Mouse (Mus musculus) embryonic facial prominence, embryonic 12.5 days (tissue): Measurements from ENCODE around the gene Gfy. TPM values are rescaled to one million over a fixed set of nuclear protein-coding genes. Genes with fewer than 3 reads are reported as not detected.
"Not testable (repeated sequence)": the region's sequence is repeated elsewhere in the genome, so short reads cannot be mapped to it uniquely, and the experiment has no call there.

Experiments used
- ATAC-seq: fragments of 200-750 bp; cut with Nextera tagmentation; 2 replicates; pipeline ENCODE4 v1.8.0; 2017; ENCODE audit not compliant: insufficient number of reproducible peaks, insufficient read depth, low FRiP score, low TSS enrichment
- H3K27ac ChIP-seq: fragments of 300-500 bp; sonication (generic); 2 replicates; pipeline ENCODE4 v1.5.1; 2016; ENCODE audit warnings: mild to moderate bottlenecking
- H3K27me3 ChIP-seq: fragments of 300-500 bp; sonication (generic); 2 replicates; pipeline ENCODE4 v1.6.1; 2016; ENCODE audit warnings: mild to moderate bottlenecking, moderate library complexity
- H3K36me3 ChIP-seq: fragments of 300-500 bp; sonication (generic); 2 replicates; pipeline ENCODE4 v1.6.1; 2016; ENCODE audit warnings: mild to moderate bottlenecking
- H3K4me1 ChIP-seq: fragments of 300-500 bp; sonication (generic); 2 replicates; pipeline ENCODE4 v1.6.1; 2016
- H3K4me2 ChIP-seq: fragments of 300-500 bp; sonication (generic); replicated peaks from 2 replicates; pipeline ENCODE4 v1.6.1; 2016; ENCODE audit warnings: mild to moderate bottlenecking, moderate library complexity
- H3K4me3 ChIP-seq: fragments of 300-500 bp; sonication (generic); 2 replicates; pipeline ENCODE4 v1.5.1; 2016; ENCODE audit warnings: mild to moderate bottlenecking
- H3K9ac ChIP-seq: fragments of 300-500 bp; sonication (generic); 2 replicates; pipeline ENCODE4 v1.6.1; 2016; ENCODE audit warnings: mild to moderate bottlenecking, moderate library complexity
- H3K9me3 ChIP-seq: fragments of 300-500 bp; sonication (generic); 2 replicates; pipeline ENCODE4 v1.6.1; 2016; ENCODE audit warnings: mild to moderate bottlenecking, moderate library complexity
- WGBS: fragments of 180-500 bp; shearing (Covaris S2); methylation state at CpG from one replicate; pipeline ENCODE4 v1.1.7; 2016; 5-methylcytosine and 5-hydroxymethylcytosine counted together
- polyA plus RNA-seq: library from polyadenylated mRNA; unstranded; fragments of >200 nt; fragmentation: Nextera tagmentation; extraction: Ambion mirVana; gene quantifications from 2 replicates; pipeline ENCODE4 v1.2.1, GENCODE M21; 2016

Gene Gfy
- polyA plus RNA-seq, 1 experiment from 2014 or later, result 0.56 TPM

- H3K36me3 ChIP-seq, result no peaks in the 10 kb centered on the region
- H3K4me3 ChIP-seq, result peak overlapping the region; percentile 18
- no peaks in the 10 kb centered on the region for H3K9me3 ChIP-seq
- H3K9ac ChIP-seq, result 0 out of 2 replicates have a peak overlapping the region, but pooled peaks have one; percentile 10
- H3K4me1 ChIP-seq, result peaks cover 12% of the 10 kb centered on the region
- H3K27ac ChIP-seq, result no peak overlapping the region
- peaks cover 92% of the 10 kb centered on the region for H3K27me3 ChIP-seq
- H3K4me2 ChIP-seq, result peak overlapping the region; percentile 39
- WGBS, result 3% methylated on average over 31 of the region's 31 CpGs
- ATAC-seq, result no peak
These were observed 3.0 kb downstream of the Gfy start for GRCm38 (mm10) chr7:45176356-45176755.

- peak overlapping the region; percentile 18 for H3K4me3 ChIP-seq
- H3K9ac ChIP-seq, result 0 out of 2 replicates have a peak overlapping the region, but pooled peaks have one; percentile 10
- H3K4me2 ChIP-seq, result peak overlapping the region; percentile 39
- 0 out of 2 replicates have a peak, but pooled peaks cover under 1% of the 10 kb centered on the region for H3K9me3 ChIP-seq
- 2% methylated on average over 23 of the region's 23 CpGs for WGBS
- H3K27ac ChIP-seq, result no peak overlapping the region
- H3K36me3 ChIP-seq, result no peaks in the 10 kb centered on the region
- H3K27me3 ChIP-seq, result peaks cover 91% of the 10 kb centered on the region
- H3K4me1 ChIP-seq, result peaks cover 12% of the 10 kb centered on the region
- ATAC-seq, result no peak
These were observed 3.4 kb downstream of the Gfy start for GRCm38 (mm10) chr7:45175929-45176328.

GRCm38 (mm10) chr7:45175398-45175797, 4.0 kb downstream of the Gfy start:
- Histone ChIP-seq H3K4me2 (no peak overlapping the region), H3K4me3 (no peak overlapping the region), H3K36me3 (no peaks in the 10 kb centered on the region), H3K27ac (no peak overlapping the region), H3K27me3 (peaks cover 91% of the 10 kb centered on the region), H3K9ac (no peak overlapping the region), H3K4me1 (peaks cover 12% of the 10 kb centered on the region), H3K9me3 (peaks cover 5% of the 10 kb centered on the region; the same call in 1 of the 2 replicates)
- ATAC-seq, result no peak
- WGBS, result 4% methylated on average over 13 of the region's 13 CpGs

- no peaks in the 10 kb centered on the region for H3K36me3 ChIP-seq
- H3K4me3 ChIP-seq, result no peak overlapping the region; the same call in 1 of the 2 replicates
- no peak overlapping the region for H3K9ac ChIP-seq
- no peak for ATAC-seq
- H3K27ac ChIP-seq, result no peak overlapping the region
- H3K4me1 ChIP-seq, result peaks cover 12% of the 10 kb centered on the region
- peak overlapping the region; percentile 14 for H3K4me2 ChIP-seq
- peaks cover 90% of the 10 kb centered on the region for H3K27me3 ChIP-seq
- WGBS, result 2% methylated on average over 29 of the region's 29 CpGs
- peaks cover 11% of the 10 kb centered on the region for H3K9me3 ChIP-seq
These were observed 4.6 kb downstream of the Gfy start for GRCm38 (mm10) chr7:45174567-45175280.

- not testable (repeated sequence) for H3K36me3 ChIP-seq, H3K9ac ChIP-seq, H3K4me3 ChIP-seq, ATAC-seq, H3K4me2 ChIP-seq, H3K27ac ChIP-seq
- peaks cover 90% of the 10 kb centered on the region for H3K27me3 ChIP-seq
- WGBS, result 42% methylated on average over 1 of the region's 1 CpGs
- peaks cover 21% of the 10 kb centered on the region for H3K9me3 ChIP-seq
- peaks cover 12% of the 10 kb centered on the region for H3K4me1 ChIP-seq
These were observed 5.6 kb downstream of the Gfy start for GRCm38 (mm10) chr7:45173772-45174171.

GRCm38 (mm10) chr7:45172974-45173373, 6.4 kb downstream of the Gfy start:
- H3K4me3 ChIP-seq, result no peak overlapping the region
- no peak overlapping the region for H3K9ac ChIP-seq
- no peak overlapping the region for H3K4me2 ChIP-seq
- H3K9me3 ChIP-seq, result peaks cover 21% of the 10 kb centered on the region
- H3K27me3 ChIP-seq, result peaks cover 90% of the 10 kb centered on the region
- H3K4me1 ChIP-seq, result peaks cover 12% of the 10 kb centered on the region
- H3K36me3 ChIP-seq, result no peaks in the 10 kb centered on the region
- 58% methylated on average over 7 of the region's 7 CpGs for WGBS
- ATAC-seq, result no peak
- no peak overlapping the region for H3K27ac ChIP-seq

GRCm38 (mm10) chr7:45169495-45169894, 9.9 kb downstream of the Gfy start:
- Histone ChIP-seq H3K4me2 (no peak overlapping the region), H3K4me1 (no peaks in the 10 kb centered on the region), H3K4me3 (no peak overlapping the region), H3K9ac (no peak overlapping the region), H3K27ac (no peak overlapping the region), H3K27me3 (peaks cover 89% of the 10 kb centered on the region), H3K9me3 (peaks cover 21% of the 10 kb centered on the region), H3K36me3 (no peaks in the 10 kb centered on the region)
- ATAC-seq, result no peak
- 97% methylated on average over 3 of the region's 3 CpGs for WGBS

- Histone ChIP-seq H3K27me3 (peaks cover 90% of the 10 kb centered on the region), H3K4me1 (no peaks in the 10 kb centered on the region), H3K4me3 (no peak overlapping the region), H3K36me3 (no peaks in the 10 kb centered on the region), H3K9me3 (peaks cover 21% of the 10 kb centered on the region), H3K9ac (no peak overlapping the region), H3K27ac (no peak overlapping the region), H3K4me2 (no peak overlapping the region)
- WGBS, result 4% methylated on average over 24 of the region's 24 CpGs
- no peak for ATAC-seq
These were observed 10.7 kb downstream of the Gfy start for GRCm38 (mm10) chr7:45168656-45169055.

- 1% methylated on average over 19 of the region's 19 CpGs for WGBS
- no peak overlapping the region for H3K4me3 ChIP-seq
- H3K36me3 ChIP-seq, result no peaks in the 10 kb centered on the region
- ATAC-seq, result no peak
- peaks cover 21% of the 10 kb centered on the region for H3K9me3 ChIP-seq
- H3K4me1 ChIP-seq, result no peaks in the 10 kb centered on the region
- H3K27ac ChIP-seq, result no peak overlapping the region
- H3K9ac ChIP-seq, result no peak overlapping the region
- H3K4me2 ChIP-seq, result no peak overlapping the region
- peaks cover 92% of the 10 kb centered on the region for H3K27me3 ChIP-seq
These were observed 11.5 kb downstream of the Gfy start for GRCm38 (mm10) chr7:45167761-45168445.

- no peak overlapping the region for H3K9ac ChIP-seq
- no peak overlapping the region for H3K4me3 ChIP-seq
- no peaks in the 10 kb centered on the region for H3K36me3 ChIP-seq
- H3K4me1 ChIP-seq, result peaks cover 4% of the 10 kb centered on the region; the same call in 1 of the 2 replicates
- ATAC-seq, result no peak
- peaks cover 93% of the 10 kb centered on the region for H3K27me3 ChIP-seq
- 26% methylated on average over 10 of the region's 10 CpGs for WGBS
- H3K9me3 ChIP-seq, result peaks cover 21% of the 10 kb centered on the region
- no peak overlapping the region for H3K27ac ChIP-seq
- H3K4me2 ChIP-seq, result no peak overlapping the region
These were observed 12.4 kb downstream of the Gfy start for GRCm38 (mm10) chr7:45166950-45167401.

GRCm38 (mm10) chr7:45165701-45166100, 13.7 kb downstream of the Gfy start:
- ATAC-seq, result no peak
- no peak overlapping the region for H3K4me3 ChIP-seq
- WGBS, result 45% methylated on average over 11 of the region's 11 CpGs
- peaks cover 82% of the 10 kb centered on the region for H3K27me3 ChIP-seq
- H3K9me3 ChIP-seq, result peaks cover 19% of the 10 kb centered on the region
- H3K4me2 ChIP-seq, result no peak overlapping the region
- H3K9ac ChIP-seq, result no peak overlapping the region
- H3K4me1 ChIP-seq, result peaks cover 4% of the 10 kb centered on the region; the same call in 1 of the 2 replicates
- 0 out of 2 replicates have a peak, but pooled peaks cover 6% of the 10 kb centered on the region for H3K36me3 ChIP-seq
- no peak overlapping the region for H3K27ac ChIP-seq

GRCm38 (mm10) chr7:45164833-45165232, 14.5 kb downstream of the Gfy start:
- H3K9ac ChIP-seq, result no peak overlapping the region
- no peak overlapping the region for H3K4me2 ChIP-seq
- ATAC-seq, result no peak
- peaks cover 4% of the 10 kb centered on the region; the same call in 1 of the 2 replicates for H3K4me1 ChIP-seq
- peaks cover 14% of the 10 kb centered on the region for H3K36me3 ChIP-seq
- 62% methylated on average over 5 of the region's 5 CpGs for WGBS
- H3K27me3 ChIP-seq, result peaks cover 74% of the 10 kb centered on the region
- H3K4me3 ChIP-seq, result no peak overlapping the region
- H3K9me3 ChIP-seq, result peaks cover 11% of the 10 kb centered on the region
- no peak overlapping the region for H3K27ac ChIP-seq
